ENCODE assay signal across 7 mouse cellular contexts in genomic region chr11:98941341-98941825, GRCm38 (mm10). TPM values are rescaled to one million over a fixed set of nuclear protein-coding genes. Genes with fewer than 3 reads are reported as not detected.
DNase-seq lines count a peak whose midpoint lies in the region; ATAC-seq and TF ChIP-seq lines count a peak whose summit lies in the region.

No protein-coding gene starts in this region.

- H3K27me3 ChIP-seq in MEL (ENCODE audit: control insufficient read depth in 1 of 2, insufficient read depth in 2 of 2, low read length in 2 of 2), result no peaks in the 10 kb centered on the region
- peaks cover 16% of the 10 kb centered on the region for H3K27me3 ChIP-seq in midbrain, embryonic 13.5 days

- peak overlapping the region; percentile 61 to 62 for H3K4me3 ChIP-seq in MEL (ENCODE audit: control insufficient read depth in 1 of 2, insufficient read depth in 1 of 2, low read depth in 2 of 2, low read length in 2 of 2)
- peak overlapping the region; percentile 25 for H3K4me3 ChIP-seq in cortical plate, adult 2 months (ENCODE audit: insufficient read depth, low read length)
- peak overlapping the region; percentile 56 for H3K4me3 ChIP-seq in midbrain, embryonic 13.5 days (replicated peaks)

- peaks cover 12 to 33% of the 10 kb centered on the region in 2 experiments for H3K4me1 ChIP-seq in MEL (ENCODE audit: control insufficient read depth in 1 of 2, insufficient read depth in 2 of 2, low read length in 2 of 2)
- peaks cover 10% of the 10 kb centered on the region for H3K4me1 ChIP-seq in cortical plate, adult 2 months (ENCODE audit: control insufficient read depth, insufficient read depth, low read length)
- peaks cover 92% of the 10 kb centered on the region for H3K4me1 ChIP-seq in midbrain, embryonic 13.5 days (replicated peaks)

- 4% methylated on average over 12 of the region's 12 CpGs for WGBS in midbrain, embryonic 13.5 days

- no peak for TF ChIP-seq CTCF in MEL (IDR thresholded peaks at IDR 0.05 in 2 of 3, conservative IDR thresholded peaks at IDR 0.05 in 1 of 3; ENCODE audit: control insufficient read depth in 1 of 3, insufficient read depth in 1 of 3, low read depth in 2 of 3, low read length in 3 of 3, poor library complexity in 1 of 3, severe bottlenecking in 1 of 3)
- TF ChIP-seq CTCF in cortical plate, adult 2 months (IDR thresholded peaks at IDR 0.05; ENCODE audit: extremely low read depth, insufficient read depth, low read length), result no peak

- DNase-seq in A20 (ENCODE audit: low read depth, low spot score) (peak; percentile 87), MEL (ENCODE audit: low read depth, low spot score) (peak; percentile 64)
- DNase-seq in heart, postnatal 4 days, result peak; percentile 87
- peak; percentile 64 to 77 for DNase-seq in layer of hippocampus, postnatal 10 days (ENCODE audit: low spot score in 2 of 2)
- no peak for DNase-seq in thymus, postnatal 4 days

- H3K9ac ChIP-seq in MEL (ENCODE audit: control insufficient read depth, low read depth, low read length, poor library complexity, severe bottlenecking), result peak overlapping the region; percentile 76
- peak overlapping the region; percentile 71 for H3K9ac ChIP-seq in midbrain, embryonic 13.5 days (replicated peaks)

- TF ChIP-seq RAD21 in MEL (IDR thresholded peaks at IDR 0.05; ENCODE audit: low read depth, low read length), result no peak

- peak in 1 of 2 experiments; percentile 13; a peak in 1 of 4 replicates for TF ChIP-seq POLR2A in MEL (IDR thresholded peaks at IDR 0.05; ENCODE audit: control insufficient read depth in 1 of 2, insufficient read depth in 1 of 2, low read depth in 1 of 2, low read length in 2 of 2, poor library complexity in 1 of 2)
- no peak for TF ChIP-seq POLR2A in cortical plate, adult 2 months (IDR thresholded peaks at IDR 0.05; ENCODE audit: extremely low read depth, insufficient read depth, low read length)

- no peak; the same call in 1 of the 2 replicates for ATAC-seq in midbrain, embryonic 13.5 days

- H3K36me3 ChIP-seq in MEL (ENCODE audit: control insufficient read depth in 1 of 2, insufficient read depth in 2 of 2, low read length in 2 of 2), result peaks cover 0 to 7% of the 10 kb centered on the region in 2 experiments; a peak in 2 of 4 replicates
- no peaks in the 10 kb centered on the region for H3K36me3 ChIP-seq in midbrain, embryonic 13.5 days

- no peak for TF ChIP-seq EP300 in MEL (IDR thresholded peaks at IDR 0.05; ENCODE audit: low read depth in 1 of 2, low read length in 2 of 2)

- H3K4me2 ChIP-seq in midbrain, embryonic 13.5 days (replicated peaks), result peak overlapping the region; percentile 92

- H3K9me3 ChIP-seq in MEL (replicated peaks; ENCODE audit: insufficient read depth, low read length), result no peaks in the 10 kb centered on the region
- H3K9me3 ChIP-seq in midbrain, embryonic 13.5 days, result no peaks in the 10 kb centered on the region

- H3K79me2 ChIP-seq in MEL (ENCODE audit: control insufficient read depth, insufficient read depth, low read length, poor library complexity), result peaks cover 16% of the 10 kb centered on the region

- H3K27ac ChIP-seq in MEL (ENCODE audit: control insufficient read depth, low read depth, low read length), result peak overlapping the region; percentile 87
- peak overlapping the region; percentile 61 for H3K27ac ChIP-seq in cortical plate, adult 2 months (ENCODE audit: insufficient read depth, low read length)
- peak overlapping the region; percentile 88 for H3K27ac ChIP-seq in midbrain, embryonic 13.5 days

TF ChIP-seq in MEL, 35 proteins besides CTCF, POLR2A, EP300 and RAD21:
- TF ChIP-seq NELFE (IDR thresholded peaks at IDR 0.05; ENCODE audit: low read depth, low read length) (no peak), UBTF (IDR thresholded peaks at IDR 0.05; ENCODE audit: borderline replicate concordance, insufficient read depth, low read depth, low read length) (no peak), MEF2A (IDR thresholded peaks at IDR 0.05; ENCODE audit: extremely low read depth, insufficient replicate concordance, low read depth, low read length, poor library complexity, severe bottlenecking) (peak; percentile 92; the same call in 1 of the 2 replicates)

RNA-seq across cellular contexts. Expression of gene Rara, which starts 13.8 kb away (rescaled TPM):
- 9.8 and 12.1 TPM in 2 replicates for total RNA-seq in MEL (2012; rRNA removed)
- polyA plus RNA-seq in MEL (2012; ENCODE audit: insufficient read depth in 1 of 2, insufficient read length in 2 of 2, low read depth in 1 of 2, low replicate concordance in 2 of 2, missing spikeins in 1 of 2), result 10 to 100 TPM in 1 of 2 experiments, not detected in 1; 13.7 TPM
- 6.3 and 6.8 TPM in 2 replicates for polyA plus RNA-seq in cortical plate, adult 2 months (2012; rRNA removed)
- 10 to 100 TPM; 34.6 to 38.1 TPM for total RNA-seq in heart, postnatal 4 days (2021)
- 10 to 100 TPM; 21.7 to 24.0 TPM for total RNA-seq in layer of hippocampus, postnatal 10 days (2021)
- 7.5 and 9.1 TPM in 2 replicates for polyA plus RNA-seq in midbrain, embryonic 13.5 days (2015; fragmentation: Nextera tagmentation; extraction: Ambion mirVana)

RNA-seq across cellular contexts. Expression of gene Cdc6, which starts 33.8 kb away (rescaled TPM):
- total RNA-seq in MEL (2012; rRNA removed), result 83.4 and 104 TPM in 2 replicates
- polyA plus RNA-seq in MEL (2012; ENCODE audit: insufficient read depth in 1 of 2, insufficient read length in 2 of 2, low read depth in 1 of 2, low replicate concordance in 2 of 2, missing spikeins in 1 of 2), result 10 to 100 TPM; 56.9 to 69.4 TPM
- 0.40 and 0.56 TPM in 2 replicates for polyA plus RNA-seq in cortical plate, adult 2 months (2012; rRNA removed)
- total RNA-seq in heart, postnatal 4 days (2021), result 10 to 100 TPM in 1 of 2 experiments, 1 to 10 TPM in 1; 9.8 to 10.2 TPM
- 1 to 10 TPM; 1.1 to 2.2 TPM for total RNA-seq in layer of hippocampus, postnatal 10 days (2021)
- polyA plus RNA-seq in midbrain, embryonic 13.5 days (2015; fragmentation: Nextera tagmentation; extraction: Ambion mirVana), result 10.6 and 11.3 TPM in 2 replicates

RNA-seq across cellular contexts. Expression of gene Gjd3, which starts 41.4 kb away (rescaled TPM):
- total RNA-seq in MEL (2012; rRNA removed), result not detected in 2 replicates
- polyA plus RNA-seq in MEL (2012; ENCODE audit: insufficient read depth in 1 of 2, insufficient read length in 2 of 2, low read depth in 1 of 2, low replicate concordance in 2 of 2, missing spikeins in 1 of 2), result not detected
- 3.4 and 3.5 TPM in 2 replicates for polyA plus RNA-seq in cortical plate, adult 2 months (2012; rRNA removed)
- 1 to 10 TPM; 2.0 to 2.5 TPM for total RNA-seq in heart, postnatal 4 days (2021)
- total RNA-seq in layer of hippocampus, postnatal 10 days (2021), result 1 to 10 TPM; 2.4 to 3.6 TPM
- 0.58 and 0.99 TPM in 2 replicates for polyA plus RNA-seq in midbrain, embryonic 13.5 days (2015; fragmentation: Nextera tagmentation; extraction: Ambion mirVana)
